Mouse (Mus musculus): ENCODE data around the gene Gm14410. TPM values are rescaled to one million over a fixed set of nuclear protein-coding genes. Genes with fewer than 3 reads are reported as not detected.
"Not testable (repeated sequence)": the region's sequence is repeated elsewhere in the genome, so short reads cannot be mapped to it uniquely, and the experiment has no call there.

Gm14410 gene
- 10 to 100 TPM; 35.8 to 44.6 TPM for total RNA-seq (2021)
- long read RNA-seq, experiment 1, transcript Gm14410-201 (4 exons, 912 nt), result major isoform, 9 of 27 reads
- long read RNA-seq, experiment 1, partial matches to known transcripts, result 9 of 27 reads
- long read RNA-seq, experiment 1, other reads (novel, unspliced or antisense), result 9 of 27 reads
- long read RNA-seq, experiment 2, transcript Gm14410-201 (4 exons, 912 nt), result major isoform, 19 of 22 reads
- long read RNA-seq, experiment 2, partial matches to known transcripts, result 0 of 22 reads
- long read RNA-seq, experiment 2, other reads (novel, unspliced or antisense), result 3 of 22 reads

- peak; percentile 72 to 79 for DNase-seq (ENCODE audit: low spot score in 2 of 2)
These were observed at the start of gene Gm14410 for GRCm38 (mm10) chr2:177206341-177206740. Gm14410 (minus strand) TSS chr2:177206421.

GRCm38 (mm10) chr2:177247449-177247848 lies 41.2 kb upstream of the Gm14410 start:
- DNase-seq (ENCODE audit: low spot score in 2 of 2), result not testable (repeated sequence)

- DNase-seq (ENCODE audit: low spot score in 2 of 2), result not testable (repeated sequence)
These were observed 24.2 kb upstream of the Gm14410 start for GRCm38 (mm10) chr2:177230461-177230860.

GRCm38 (mm10) chr2:177172749-177173148 lies 33.5 kb downstream of the Gm14410 start:
- not testable (repeated sequence) for DNase-seq (ENCODE audit: low spot score in 2 of 2)

Other genes with a start within 250 kb of the Gm14410 start
- gene Gm14419, start 205.5 kb downstream of the Gm14410 start, total RNA-seq (2021), result 10 to 100 TPM; 65.1 to 67.9 TPM
- gene Gm14401, start 132.1 kb downstream of the Gm14410 start, total RNA-seq (2021), result 1 to 10 TPM; 1.0 to 1.2 TPM
- 1 to 10 TPM in 1 of 2 experiments, under 1 TPM in 1; 0.98 to 2.6 TPM for gene Gm14409, start 60.6 kb upstream of the Gm14410 start, total RNA-seq (2021)
- 1 to 10 TPM; 4.7 to 5.5 TPM for gene Gm14412, start 117.9 kb upstream of the Gm14410 start, total RNA-seq (2021)
- 10 to 100 TPM; 34.6 TPM for gene Gm14418, start 191.9 kb upstream of the Gm14410 start, total RNA-seq (2021)